Mouse (Mus musculus) liver, embryonic 11.5 days (tissue): ENCODE data around the gene Eef1akmt2. TPM values are rescaled to one million over a fixed set of nuclear protein-coding genes. Genes with fewer than 3 reads are reported as not detected.

Source experiments
- ATAC-seq: fragments of 200-750 bp; cut with Nextera tagmentation; replicated peaks from 2 replicates; pipeline ENCODE4 v1.8.0; 2017; ENCODE audit warnings: moderate number of reproducible peaks, mild to moderate bottlenecking, moderate TSS enrichment, moderate library complexity; ENCODE audit not compliant: low FRiP score
- DNase-seq: peaks from one replicate; pipeline ENCODE4 v3.0.0-alpha.2; 2017; ENCODE audit warnings: low spot score
- H3K27ac ChIP-seq: fragments of 300-500 bp; sonication (generic); 2 replicates; pipeline ENCODE4 v1.5.1; 2014; ENCODE audit warnings: mild to moderate bottlenecking, low read depth, low read length, control low read depth
- H3K27me3 ChIP-seq: fragments of 300-500 bp; sonication (generic); replicated peaks from 2 replicates; pipeline ENCODE4 v1.6.1; 2014; ENCODE audit warnings: low read length, mixed read lengths; ENCODE audit not compliant: control insufficient read depth, insufficient read depth
- H3K36me3 ChIP-seq: fragments of 300-500 bp; sonication (generic); 2 replicates; pipeline ENCODE4 v1.6.1; 2014; ENCODE audit warnings: mild to moderate bottlenecking, low read length, moderate library complexity, mixed read lengths; ENCODE audit not compliant: control insufficient read depth, insufficient read depth
- H3K4me1 ChIP-seq: fragments of 300-500 bp; sonication (generic); replicated peaks from 2 replicates; pipeline ENCODE4 v1.6.1; 2014; ENCODE audit warnings: low read length, mixed read lengths; ENCODE audit not compliant: control insufficient read depth, insufficient read depth
- H3K4me2 ChIP-seq: fragments of 300-500 bp; sonication (generic); 2 replicates; pipeline ENCODE4 v1.6.1; 2014; ENCODE audit warnings: mild to moderate bottlenecking, control low read depth, moderate library complexity
- H3K4me3 ChIP-seq: fragments of 300-500 bp; sonication (generic); 2 replicates; pipeline ENCODE4 v1.5.1; 2014; ENCODE audit warnings: low read depth, low read length, control low read depth
- H3K9ac ChIP-seq: fragments of 300-500 bp; sonication (generic); 2 replicates; pipeline ENCODE4 v1.6.1; 2014; ENCODE audit warnings: low read depth, low read length, control low read depth
- H3K9me3 ChIP-seq: fragments of 300-500 bp; sonication (generic); 2 replicates; pipeline ENCODE4 v1.6.1; 2016; ENCODE audit warnings: low read length, inconsistent platforms, mixed read lengths; ENCODE audit not compliant: control insufficient read depth
- WGBS: fragments of 180-500 bp; shearing (Covaris S2); extraction: QIAGEN DNeasy Blood & Tissue Kit; methylation state at CpG from one replicate; pipeline ENCODE4 v1.1.7; 2014; 5-methylcytosine and 5-hydroxymethylcytosine counted together
- polyA plus RNA-seq: library from polyadenylated mRNA; unstranded; fragments of >200 nt; fragmentation: Nextera tagmentation; extraction: Ambion mirVana; gene quantifications from 2 replicates; pipeline ENCODE4 v1.2.1, GENCODE M21; 2014

Gene Eef1akmt2
- polyA plus RNA-seq, 1 experiment from 2014 or later: 54.0 TPM

- no peak overlapping the region for H3K4me2 ChIP-seq
- H3K27me3 ChIP-seq: no peaks in the 10 kb centered on the region
- peaks cover 73% of the 10 kb centered on the region for H3K4me1 ChIP-seq
- no peaks in the 10 kb centered on the region for H3K36me3 ChIP-seq
- no peak overlapping the region for H3K9ac ChIP-seq
- no peaks in the 10 kb centered on the region for H3K9me3 ChIP-seq
- H3K4me3 ChIP-seq: no peak overlapping the region
- peak; percentile 54 for ATAC-seq
- no peak for DNase-seq
- H3K27ac ChIP-seq: no peak overlapping the region
- 51% methylated on average over 3 of the region's 3 CpGs for WGBS
These were observed 48.5 kb downstream of the Eef1akmt2 start for GRCm38 (mm10) chr7:132803962-132804361.

- H3K27me3 ChIP-seq: no peaks in the 10 kb centered on the region
- H3K9ac ChIP-seq: no peak overlapping the region
- DNase-seq: no peak
- no peaks in the 10 kb centered on the region for H3K36me3 ChIP-seq
- ATAC-seq: no peak
- no peak overlapping the region for H3K4me2 ChIP-seq
- peaks cover 67% of the 10 kb centered on the region for H3K4me1 ChIP-seq
- 0 out of 2 replicates have a peak overlapping the region, but pooled peaks have one; percentile 4 for H3K27ac ChIP-seq
- no peaks in the 10 kb centered on the region for H3K9me3 ChIP-seq
- H3K4me3 ChIP-seq: no peak overlapping the region
- 76% methylated on average over 2 of the region's 2 CpGs for WGBS
These were observed 49.1 kb downstream of the Eef1akmt2 start for GRCm38 (mm10) chr7:132803336-132803735.

GRCm38 (mm10) chr7:132802691-132803090, 49.8 kb downstream of the Eef1akmt2 start:
- Histone ChIP-seq H3K4me2 (no peak overlapping the region), H3K4me3 (no peak overlapping the region), H3K4me1 (peaks cover 62% of the 10 kb centered on the region), H3K27ac (no peak overlapping the region), H3K9ac (no peak overlapping the region), H3K9me3 (no peaks in the 10 kb centered on the region), H3K36me3 (no peaks in the 10 kb centered on the region), H3K27me3 (no peaks in the 10 kb centered on the region)
- ATAC-seq: no peak
- 87% methylated on average over 11 of the region's 11 CpGs for WGBS
- DNase-seq: no peak

- no peaks in the 10 kb centered on the region for H3K27me3 ChIP-seq
- DNase-seq (no peak), ATAC-seq (no peak)
- H3K36me3 ChIP-seq: no peaks in the 10 kb centered on the region
- H3K4me2 ChIP-seq: no peak overlapping the region
- no peak overlapping the region for H3K27ac ChIP-seq
- no peak overlapping the region for H3K4me3 ChIP-seq
- H3K9ac ChIP-seq: no peak overlapping the region
- H3K9me3 ChIP-seq: no peaks in the 10 kb centered on the region
- 70% methylated on average over 2 of the region's 2 CpGs for WGBS
- H3K4me1 ChIP-seq: peaks cover 56% of the 10 kb centered on the region
These were observed 50.4 kb downstream of the Eef1akmt2 start for GRCm38 (mm10) chr7:132802066-132802465.

GRCm38 (mm10) chr7:132801509-132801908, 51.0 kb downstream of the Eef1akmt2 start:
- no peak for DNase-seq
- WGBS: 80% methylated on average over 5 of the region's 5 CpGs
- Histone ChIP-seq H3K4me1 (peaks cover 50% of the 10 kb centered on the region), H3K27me3 (no peaks in the 10 kb centered on the region), H3K4me3 (no peak overlapping the region), H3K9ac (no peak overlapping the region), H3K27ac (no peak overlapping the region), H3K36me3 (no peaks in the 10 kb centered on the region), H3K4me2 (no peak overlapping the region), H3K9me3 (no peaks in the 10 kb centered on the region)
- no peak for ATAC-seq

- Histone ChIP-seq H3K36me3 (no peaks in the 10 kb centered on the region), H3K9ac (no peak overlapping the region), H3K4me3 (no peak overlapping the region), H3K9me3 (no peaks in the 10 kb centered on the region), H3K4me2 (no peak overlapping the region), H3K27me3 (no peaks in the 10 kb centered on the region), H3K4me1 (peaks cover 45% of the 10 kb centered on the region), H3K27ac (no peak overlapping the region)
- ATAC-seq: no peak
- WGBS: 87% methylated on average over 10 of the region's 10 CpGs
- no peak for DNase-seq
These were observed 51.6 kb downstream of the Eef1akmt2 start for GRCm38 (mm10) chr7:132800868-132801267.

- 82% methylated on average over 5 of the region's 5 CpGs for WGBS
- ATAC-seq (peak; percentile 42), DNase-seq (no peak)
- Histone ChIP-seq H3K9me3 (no peaks in the 10 kb centered on the region), H3K9ac (no peak overlapping the region; the same call in 1 of the 2 replicates), H3K4me2 (no peak overlapping the region), H3K4me3 (no peak overlapping the region), H3K27me3 (no peaks in the 10 kb centered on the region), H3K27ac (no peak overlapping the region), H3K4me1 (peaks cover 30% of the 10 kb centered on the region), H3K36me3 (no peaks in the 10 kb centered on the region)
These were observed 53.1 kb downstream of the Eef1akmt2 start for GRCm38 (mm10) chr7:132799119-132800016.

GRCm38 (mm10) chr7:132795141-132795540, 57.3 kb downstream of the Eef1akmt2 start:
- WGBS: 87% methylated on average over 5 of the region's 5 CpGs
- Histone ChIP-seq H3K4me1 (peaks cover 10% of the 10 kb centered on the region), H3K4me2 (no peak overlapping the region), H3K9me3 (no peaks in the 10 kb centered on the region), H3K4me3 (no peak overlapping the region), H3K36me3 (no peaks in the 10 kb centered on the region), H3K27me3 (no peaks in the 10 kb centered on the region), H3K9ac (no peak overlapping the region), H3K27ac (no peak overlapping the region)
- ATAC-seq: no peak
- no peak for DNase-seq

GRCm38 (mm10) chr7:132793467-132793866, 59.0 kb downstream of the Eef1akmt2 start:
- Histone ChIP-seq H3K9me3 (no peaks in the 10 kb centered on the region), H3K4me3 (no peak overlapping the region), H3K27ac (no peak overlapping the region), H3K27me3 (no peaks in the 10 kb centered on the region), H3K36me3 (no peaks in the 10 kb centered on the region), H3K4me1 (peaks cover 6% of the 10 kb centered on the region), H3K4me2 (no peak overlapping the region), H3K9ac (no peak overlapping the region)
- DNase-seq (no peak), ATAC-seq (no peak)
- WGBS: 72% methylated on average over 6 of the region's 6 CpGs
